12 mouse cellular contexts compared by ENCODE assay signal in the genomic region with DNA sequence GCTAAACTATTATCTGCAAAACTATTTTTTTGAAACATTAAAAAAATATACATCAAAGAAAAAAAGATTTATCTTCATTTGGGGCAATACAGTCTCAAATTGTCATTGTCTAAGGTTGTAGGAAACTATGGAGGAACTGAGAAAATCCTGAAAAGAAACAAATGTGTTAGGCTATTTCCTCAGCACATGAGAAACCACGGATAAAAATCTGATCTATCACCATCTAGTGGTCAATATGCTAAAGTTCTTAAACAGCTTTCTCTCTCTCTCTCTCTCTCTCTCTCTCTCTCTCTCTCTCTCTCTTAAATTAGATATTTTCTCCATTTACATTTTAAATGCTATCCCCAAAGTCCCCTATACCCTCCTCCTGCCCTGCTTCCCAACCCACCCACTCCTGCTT.
DNase-seq lines count a peak whose midpoint lies in the region; ATAC-seq and TF ChIP-seq lines count a peak whose summit lies in the region.
"Had no signal": no experiment of that assay in that cellular context is flagged by ENCODE, and none has a peak within 500 bp of the region (broad histone marks: within the 10 kb centered on the region; RNA-seq: fewer than 3 reads in every experiment).

No protein-coding gene starts in this region.

- H3K4me3 ChIP-seq in kidney, postnatal 0 days (replicated peaks; ENCODE audit: low read depth, low read length): no peak overlapping the region
- H3K4me3 ChIP-seq: intestine, embryonic 15.5 days had no signal

- no peak overlapping the region for H3K9ac ChIP-seq in kidney, postnatal 0 days (ENCODE audit: low read depth, low read length)
- H3K9ac ChIP-seq: intestine, embryonic 15.5 days had no signal

- no peaks in the 10 kb centered on the region for H3K4me1 ChIP-seq in kidney, postnatal 0 days (replicated peaks; ENCODE audit: insufficient read depth, low read length)
- H3K4me1 ChIP-seq: intestine, embryonic 15.5 days had no signal

- 6% methylated on average over 1 of the region's 1 CpGs for WGBS in kidney, postnatal 0 days

- no peaks in the 10 kb centered on the region for H3K27me3 ChIP-seq in kidney, postnatal 0 days (ENCODE audit: insufficient read depth, low read length)
- H3K27me3 ChIP-seq: intestine, embryonic 15.5 days had no signal

- no peak for TF ChIP-seq POLR2A in brain, embryonic 14.5 days (IDR thresholded peaks at IDR 0.05; ENCODE audit: borderline replicate concordance, extremely low read depth, insufficient read depth, insufficient read length, poor library complexity, severe bottlenecking)

- peak; percentile 54 for TF ChIP-seq CTCF in kidney, postnatal 0 days (IDR thresholded peaks at IDR 0.05; ENCODE audit: low read depth)
- no peak for TF ChIP-seq CTCF in brain, embryonic 14.5 days (IDR thresholded peaks at IDR 0.05; ENCODE audit: borderline replicate concordance, extremely low read depth, insufficient read depth, insufficient read length)

- DNase-seq in embryo, embryonic 11 days: peak; percentile 10
- no peak for DNase-seq in embryo, embryonic 9.5 days (ENCODE audit: extremely low spot score)
- peak; percentile 49 for DNase-seq in kidney, postnatal 0 days (ENCODE audit: low spot score)
- DNase-seq in kidney, postnatal 10 days: no peak
- peak; percentile 56 for DNase-seq in 3T3-L1 (ENCODE audit: low read depth, low spot score)
- DNase-seq in brain, embryonic 14.5 days (ENCODE audit: low read depth): peak; percentile 48
- no peak for DNase-seq in natural killer cell, adult 2 months (ENCODE audit: low spot score in 2 of 2)
- DNase-seq in right cerebral cortex, adult 2 months (ENCODE audit: low spot score in 2 of 2): no peak
- DNase-seq: adrenal gland, adult 8-10 months; B cell, adult 2 months; cerebellum, postnatal 25 days had no signal

- no peak overlapping the region for H3K4me2 ChIP-seq in kidney, postnatal 0 days (ENCODE audit: low read length)
- H3K4me2 ChIP-seq: intestine, embryonic 15.5 days had no signal

- H3K9me3 ChIP-seq in kidney, postnatal 0 days (replicated peaks; ENCODE audit: low read length): no peaks in the 10 kb centered on the region
- H3K9me3 ChIP-seq: intestine, embryonic 15.5 days had no signal

- H3K36me3 ChIP-seq in kidney, postnatal 0 days (ENCODE audit: insufficient read depth, low read length): no peaks in the 10 kb centered on the region
- H3K36me3 ChIP-seq: intestine, embryonic 15.5 days had no signal

- H3K27ac ChIP-seq in kidney, postnatal 0 days: no peak overlapping the region
- H3K27ac ChIP-seq: intestine, embryonic 15.5 days had no signal

- ATAC-seq in kidney, postnatal 0 days (replicated peaks; ENCODE audit: low FRiP score, low read depth): no peak
- ATAC-seq: intestine, embryonic 15.5 days had no signal

Comparison
In these comparisons a context has a peak if more than half of its experiments do, and no peak if none do; other contexts are left out.
1. DNase-seq: peak in embryo, embryonic 11 days (single experiment), kidney, postnatal 0 days (single experiment), 3T3-L1 (single experiment) and brain, embryonic 14.5 days (single experiment); none in embryo, embryonic 9.5 days (single experiment), kidney, postnatal 10 days (single experiment), natural killer cell, adult 2 months (0 of 2) and right cerebral cortex, adult 2 months (0 of 2).